Mouse (Mus musculus) urinary bladder, adult 2 months (tissue): ENCODE data around the gene Hist1h2bm. TPM values are rescaled to one million over a fixed set of nuclear protein-coding genes. Genes with fewer than 3 reads are reported as not detected.
"Not testable (repeated sequence)": the region's sequence is repeated elsewhere in the genome, so short reads cannot be mapped to it uniquely, and the experiment has no call there.

ENCODE experiments used
- DNase-seq: peaks from one replicate; pipeline ENCODE4 v3.0.0; 2022; ENCODE audit warnings: low spot score
- polyA plus RNA-seq: library from polyadenylated mRNA; depleted of rRNA; stranded (reverse); fragments of >200 nt; gene quantifications from 2 replicates; pipeline ENCODE4 v1.2.3, GENCODE M21; 2012; rRNA removed

Gene Hist1h2bm
- polyA plus RNA-seq: 0.25 TPM in 1 of 2 replicates, not detected in the other

DNA sequence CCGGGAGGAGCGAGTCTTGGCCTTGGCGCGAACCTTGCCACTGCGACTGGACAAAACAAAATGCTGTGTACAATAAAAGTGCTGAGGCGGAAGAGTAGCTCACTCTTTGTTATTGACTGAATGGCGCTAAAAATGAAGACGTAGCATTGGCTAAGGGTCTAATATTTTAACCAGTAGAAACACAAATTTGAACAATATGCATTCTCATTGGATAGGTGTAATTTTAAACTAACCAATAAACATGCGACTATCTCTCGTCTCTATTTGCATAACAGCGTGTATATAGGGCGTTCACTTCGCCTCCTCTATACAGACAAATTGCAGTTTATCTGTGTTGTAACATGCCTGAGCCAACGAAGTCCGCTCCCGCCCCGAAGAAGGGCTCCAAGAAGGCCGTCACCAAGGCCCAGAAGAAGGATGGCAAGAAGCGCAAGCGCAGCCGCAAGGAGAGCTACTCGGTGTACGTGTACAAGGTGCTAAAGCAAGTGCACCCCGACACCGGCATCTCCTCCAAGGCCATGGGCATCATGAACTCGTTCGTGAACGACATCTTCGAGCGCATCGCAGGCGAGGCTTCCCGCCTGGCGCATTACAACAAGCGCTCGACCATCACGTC is at the start of gene Hist1h2bm:
TSS of gene Hist1h2bm (plus strand) at position 288 of the 616 bp plus-strand sequence.
- not testable (repeated sequence) for DNase-seq

DNA sequence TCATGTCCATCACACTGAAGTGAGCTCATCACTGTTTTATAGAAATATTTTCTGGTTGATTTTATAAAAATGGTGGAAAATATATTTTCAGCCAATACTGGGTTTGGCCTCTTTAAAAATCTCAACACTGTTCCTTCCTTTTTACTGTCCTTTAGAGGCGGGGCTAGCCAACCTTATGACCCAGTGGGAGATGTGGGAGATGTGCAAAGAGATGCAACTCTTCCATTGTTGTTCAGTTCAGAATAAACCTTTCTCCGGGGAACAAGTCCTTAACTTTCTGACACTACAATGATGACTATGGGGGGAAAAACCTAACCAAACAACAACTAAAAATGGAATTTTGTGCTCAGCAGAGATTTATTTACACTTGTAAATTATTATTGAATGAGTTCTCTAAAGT is 44.5 kb upstream of the Hist1h2bm start, which contains the start of gene Olfr1360:
TSS of gene Olfr1360 (minus strand) at position 101 of the 400 bp plus-strand sequence.
- no peak for DNase-seq

DNA sequence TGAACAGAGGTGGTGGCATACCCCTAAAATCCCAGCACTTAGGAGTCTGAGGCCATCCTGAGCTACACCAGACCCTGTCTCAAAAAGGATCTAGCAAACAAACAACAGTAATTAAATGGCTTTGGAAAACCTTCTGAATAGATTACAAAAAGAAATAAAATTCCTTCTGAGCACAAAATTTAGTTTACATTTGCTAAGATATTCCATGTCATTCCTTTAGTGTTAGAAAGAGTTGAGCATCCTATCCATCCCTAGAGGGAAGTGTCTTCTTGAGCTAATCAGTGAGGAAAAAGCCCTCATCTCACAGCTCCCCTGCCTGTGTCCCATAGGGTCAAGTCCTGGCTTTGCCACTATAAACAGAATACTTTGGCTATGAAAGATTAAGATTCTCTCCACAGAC is 24.0 kb upstream of the Hist1h2bm start, which contains the start of gene Olfr1359:
TSS of gene Olfr1359 (plus strand) at position 301 of the 400 bp plus-strand sequence.
- no peak for DNase-seq

DNA sequence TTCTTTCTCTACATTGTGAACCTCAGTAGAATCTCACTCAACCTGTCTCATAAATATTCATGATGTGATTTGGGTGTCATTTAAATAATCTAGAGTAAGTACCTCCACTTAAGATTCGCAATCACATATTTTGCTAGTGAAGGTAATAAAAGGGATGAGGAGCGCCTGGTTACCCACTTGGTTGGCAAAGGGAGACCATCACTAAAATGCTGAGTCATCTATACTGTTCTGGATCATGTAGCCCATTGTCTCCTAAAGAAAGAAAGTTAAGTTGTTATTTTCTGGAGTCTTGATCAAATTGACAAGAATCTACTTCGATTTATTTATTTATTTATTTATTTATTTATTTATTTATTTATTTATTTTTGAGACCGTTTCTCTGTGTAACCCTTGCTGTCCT is 15.2 kb upstream of the Hist1h2bm start:
- DNase-seq: no peak

DNA sequence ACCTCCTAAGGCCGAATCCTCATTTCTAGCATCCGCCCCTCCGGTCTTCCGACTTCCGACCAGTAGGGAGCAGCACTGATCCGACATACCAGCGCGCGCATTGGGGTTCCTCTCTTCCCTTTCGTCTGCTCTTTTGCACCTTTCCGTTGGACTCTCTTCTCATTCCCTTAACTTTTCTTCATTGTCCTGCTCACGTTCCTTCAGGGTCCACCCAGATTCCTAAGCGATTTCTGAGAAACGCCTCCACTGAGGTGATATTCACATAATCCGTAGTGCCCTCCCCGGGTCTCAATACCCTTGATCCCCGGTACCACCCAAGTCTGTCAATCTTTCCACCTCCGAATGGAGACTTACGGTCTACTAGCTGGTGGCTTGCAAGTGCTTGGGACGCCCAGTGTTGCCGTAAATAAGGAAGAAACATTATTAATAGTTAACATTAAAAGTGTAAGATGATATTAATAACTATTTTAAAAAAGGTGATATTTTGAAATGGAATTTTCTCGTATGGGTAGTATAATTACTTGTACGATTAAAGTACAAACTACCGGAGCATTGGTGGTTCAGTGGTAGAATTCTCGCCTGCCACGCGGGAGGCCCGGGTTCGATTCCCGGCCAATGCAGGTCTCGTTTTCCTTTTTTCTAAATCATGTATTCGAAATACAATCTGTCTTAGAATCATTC is 11.7 kb upstream of the Hist1h2bm start:
- DNase-seq: peak; percentile 68

DNA sequence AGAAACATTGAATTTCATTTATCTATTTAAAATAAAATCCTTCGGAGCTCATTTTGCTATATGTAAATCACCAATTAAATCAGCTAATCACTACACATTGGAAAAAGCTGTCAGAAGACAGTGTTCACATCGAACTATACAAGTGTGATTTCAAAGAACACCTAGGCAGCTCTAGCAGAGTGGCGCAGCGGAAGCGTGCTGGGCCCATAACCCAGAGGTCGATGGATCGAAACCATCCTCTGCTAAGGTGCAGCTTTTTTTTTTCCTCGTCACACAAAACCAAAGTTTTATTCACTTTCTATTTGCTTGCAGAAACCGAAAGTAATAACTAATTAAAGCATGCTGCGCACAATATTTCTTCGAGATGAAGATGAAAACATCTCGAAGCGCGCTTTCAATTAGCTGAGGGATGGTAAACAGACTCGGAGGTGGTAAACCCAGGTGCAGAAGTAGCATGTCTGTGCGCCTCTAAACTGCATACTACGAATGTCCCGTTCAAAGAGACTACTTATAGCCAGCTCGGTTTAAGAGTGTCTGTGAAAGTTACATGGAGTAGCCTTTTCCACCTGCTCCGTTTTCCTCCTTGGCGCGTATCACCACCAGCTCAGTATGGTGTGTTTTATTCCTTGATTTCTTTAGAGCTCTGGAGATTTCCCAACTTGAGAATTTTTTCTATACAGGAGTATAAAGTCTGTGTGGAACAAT is 10.9 kb upstream of the Hist1h2bm start:
- peak; percentile 61 for DNase-seq

DNA sequence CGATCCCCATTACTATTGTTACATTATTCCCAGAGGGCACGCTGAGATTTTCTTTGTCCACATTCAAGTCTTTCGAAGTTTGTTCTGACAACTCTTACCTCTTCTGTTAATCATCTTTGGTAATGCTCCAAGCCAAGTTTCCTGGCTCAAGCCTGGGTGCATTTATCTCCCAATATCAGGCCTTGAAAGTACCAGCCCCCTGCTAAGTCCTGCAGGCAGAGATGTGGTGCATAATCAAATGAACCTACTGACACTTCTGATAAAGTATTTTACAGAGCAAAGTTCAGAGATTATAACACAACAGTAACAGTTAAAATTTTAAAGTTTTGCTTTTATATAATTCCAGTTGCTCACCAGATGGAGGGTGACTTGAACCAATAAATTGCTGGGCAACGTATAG is 10.1 kb upstream of the Hist1h2bm start:
- no peak for DNase-seq

DNA sequence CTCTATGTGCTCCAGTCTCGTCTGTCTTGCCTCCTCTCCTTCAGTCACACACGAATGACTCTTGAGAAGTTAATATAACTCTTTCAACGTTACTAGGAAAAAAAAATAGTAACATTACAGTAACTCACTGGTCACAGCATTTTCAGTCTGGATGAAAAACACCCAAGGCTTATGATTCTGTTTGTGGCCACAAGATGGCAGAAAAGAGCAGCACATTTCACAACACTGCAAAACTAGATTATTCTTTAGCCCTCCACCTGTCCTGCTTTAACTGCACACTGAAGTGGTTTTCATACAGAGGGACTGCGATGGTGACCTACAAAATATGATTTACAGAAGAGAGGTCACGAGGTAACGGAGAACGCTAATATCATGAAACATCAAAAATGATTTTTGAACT is 7.1 kb upstream of the Hist1h2bm start:
- no peak for DNase-seq

DNA sequence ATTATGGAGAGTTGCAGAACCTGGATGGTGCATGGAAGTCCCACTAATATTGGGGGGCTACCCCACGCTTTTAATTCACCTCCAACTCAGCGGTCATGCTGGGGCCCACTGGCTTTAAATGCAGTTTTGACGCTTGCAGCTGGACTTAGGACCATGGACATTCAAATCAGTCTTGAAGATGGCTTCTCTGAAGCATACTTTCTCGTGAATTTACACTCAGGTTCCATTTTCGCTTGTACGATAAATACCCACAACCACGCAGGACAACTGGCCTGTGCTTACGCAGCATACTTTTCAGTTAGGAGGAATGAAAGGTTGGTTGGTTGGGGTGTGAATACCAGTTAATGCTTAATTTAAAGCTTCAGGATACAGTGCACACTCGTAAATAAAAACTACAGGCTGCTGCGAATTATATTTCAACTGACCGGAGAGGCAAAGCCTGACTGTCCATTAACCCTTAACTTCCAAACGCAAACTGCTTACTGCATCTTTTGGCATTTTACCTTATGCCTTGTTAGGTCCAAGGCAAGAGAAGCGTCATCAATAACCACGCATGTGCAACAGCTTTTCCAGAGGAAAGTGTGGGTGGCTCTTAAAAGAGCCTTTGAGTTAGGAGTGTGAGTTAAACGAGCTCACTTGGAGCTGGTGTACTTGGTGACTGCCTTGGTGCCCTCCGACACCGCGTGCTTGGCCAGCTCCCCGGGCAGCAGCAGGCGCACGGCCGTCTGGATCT is 6.5 kb upstream of the Hist1h2bm start:
- no peak for DNase-seq

DNA sequence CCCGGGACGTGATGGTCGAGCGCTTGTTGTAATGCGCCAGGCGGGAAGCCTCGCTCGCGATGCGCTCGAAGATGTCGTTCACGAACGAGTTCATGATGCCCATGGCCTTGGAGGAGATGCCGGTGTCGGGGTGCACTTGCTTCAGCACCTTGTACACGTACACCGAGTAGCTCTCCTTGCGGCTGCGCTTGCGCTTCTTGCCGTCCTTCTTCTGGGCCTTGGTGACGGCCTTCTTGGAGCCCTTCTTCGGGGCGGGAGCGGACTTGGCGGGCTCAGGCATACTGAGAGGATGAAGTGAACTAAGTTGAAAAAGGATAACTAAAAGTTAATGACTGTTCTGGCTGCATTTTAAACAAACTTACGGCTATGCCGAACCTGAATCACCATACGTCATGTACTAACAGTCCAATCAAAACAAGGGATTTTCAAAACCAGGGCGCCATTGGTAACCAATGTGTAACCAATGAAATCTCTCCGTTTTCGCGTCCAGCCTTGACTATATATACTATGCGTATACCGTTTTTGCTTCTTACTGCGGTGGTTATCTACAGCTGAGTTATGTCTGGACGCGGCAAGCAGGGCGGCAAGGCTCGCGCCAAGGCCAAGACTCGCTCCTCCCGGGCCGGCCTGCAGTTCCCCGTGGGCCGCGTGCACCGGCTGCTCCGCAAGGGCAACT is 5.8 kb upstream of the Hist1h2bm start, which contains the start of the genes Hist1h2bl and Hist1h2ai:
TSS of gene Hist1h2bl (minus strand) at position 280 of the 676 bp plus-strand sequence.
TSS of gene Hist1h2ai (plus strand) at position 559 of the 676 bp plus-strand sequence.
- peak; percentile 52 for DNase-seq

DNA sequence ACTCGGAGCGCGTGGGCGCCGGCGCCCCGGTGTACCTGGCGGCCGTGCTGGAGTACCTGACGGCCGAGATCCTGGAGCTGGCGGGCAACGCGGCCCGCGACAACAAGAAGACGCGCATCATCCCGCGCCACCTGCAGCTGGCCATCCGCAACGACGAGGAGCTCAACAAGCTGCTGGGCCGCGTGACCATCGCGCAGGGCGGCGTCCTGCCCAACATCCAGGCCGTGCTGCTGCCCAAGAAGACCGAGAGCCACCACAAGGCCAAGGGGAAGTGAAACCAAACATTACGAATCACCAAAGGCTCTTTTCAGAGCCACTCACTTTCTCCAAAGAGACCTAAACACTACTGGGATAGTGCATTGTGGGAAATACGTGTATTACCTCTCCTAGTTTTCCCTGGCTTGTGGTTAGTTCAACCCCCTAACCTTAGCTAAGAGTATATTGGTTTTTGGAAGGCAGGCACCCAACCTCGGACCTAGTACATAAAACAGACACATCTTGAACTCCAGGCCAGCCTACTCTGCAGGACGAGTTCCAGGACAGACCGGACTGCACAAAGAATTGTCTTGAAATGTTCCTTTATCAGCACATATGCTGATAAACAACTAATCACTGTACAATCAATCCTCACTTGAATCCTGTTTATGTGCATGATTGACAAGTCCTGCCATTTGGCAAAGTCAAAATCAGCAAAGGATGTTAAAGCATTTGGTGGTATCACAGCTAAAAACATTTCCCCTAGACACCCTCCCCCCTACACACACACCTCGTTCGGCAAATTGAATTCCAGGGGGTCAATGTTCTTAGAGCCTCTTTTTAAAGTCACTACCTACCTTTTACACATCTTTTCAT is 5.1 kb upstream of the Hist1h2bm start:
- not testable (repeated sequence) for DNase-seq

DNA sequence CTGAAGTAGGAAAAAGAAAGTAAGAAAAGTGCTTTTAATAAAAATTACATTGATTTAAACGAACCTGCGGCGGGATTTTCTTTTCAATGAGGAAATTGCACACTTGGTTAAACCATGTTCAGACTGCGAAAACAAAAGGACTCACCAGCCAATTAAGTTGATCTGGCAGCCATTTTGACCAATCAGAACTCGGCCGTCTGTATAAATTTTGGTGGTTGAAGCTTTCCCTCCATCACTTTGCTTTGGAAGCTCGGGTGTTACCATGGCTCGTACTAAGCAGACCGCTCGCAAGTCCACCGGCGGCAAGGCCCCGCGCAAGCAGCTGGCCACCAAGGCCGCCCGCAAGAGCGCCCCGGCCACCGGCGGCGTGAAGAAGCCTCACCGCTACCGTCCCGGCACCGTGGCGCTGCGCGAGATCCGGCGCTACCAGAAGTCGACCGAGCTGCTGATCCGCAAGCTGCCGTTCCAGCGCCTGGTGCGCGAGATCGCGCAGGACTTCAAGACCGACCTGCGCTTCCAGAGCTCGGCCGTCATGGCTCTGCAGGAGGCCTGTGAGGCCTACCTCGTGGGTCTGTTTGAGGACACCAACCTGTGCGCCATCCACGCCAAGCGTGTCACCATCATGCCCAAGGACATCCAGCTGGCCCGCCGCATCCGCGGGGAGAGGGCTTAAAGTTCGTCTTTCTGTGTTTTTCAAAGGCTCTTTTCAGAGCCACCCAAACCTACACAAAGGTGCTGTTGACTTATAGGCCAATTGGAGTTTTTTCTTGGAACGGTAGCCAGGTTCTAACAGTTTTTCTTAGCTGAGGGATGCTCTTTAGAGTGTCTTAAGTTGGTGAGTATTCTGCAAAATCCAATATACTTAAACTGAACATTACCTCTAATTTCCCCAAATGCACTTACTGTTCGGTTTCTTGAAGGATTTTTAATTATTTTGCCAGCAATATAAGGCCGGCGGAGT is 4.2 kb upstream of the Hist1h2bm start, which contains the start of gene Hist1h3h:
TSS of gene Hist1h3h (plus strand) at position 263 of the 961 bp plus-strand sequence.
- DNase-seq: not testable (repeated sequence)

DNA sequence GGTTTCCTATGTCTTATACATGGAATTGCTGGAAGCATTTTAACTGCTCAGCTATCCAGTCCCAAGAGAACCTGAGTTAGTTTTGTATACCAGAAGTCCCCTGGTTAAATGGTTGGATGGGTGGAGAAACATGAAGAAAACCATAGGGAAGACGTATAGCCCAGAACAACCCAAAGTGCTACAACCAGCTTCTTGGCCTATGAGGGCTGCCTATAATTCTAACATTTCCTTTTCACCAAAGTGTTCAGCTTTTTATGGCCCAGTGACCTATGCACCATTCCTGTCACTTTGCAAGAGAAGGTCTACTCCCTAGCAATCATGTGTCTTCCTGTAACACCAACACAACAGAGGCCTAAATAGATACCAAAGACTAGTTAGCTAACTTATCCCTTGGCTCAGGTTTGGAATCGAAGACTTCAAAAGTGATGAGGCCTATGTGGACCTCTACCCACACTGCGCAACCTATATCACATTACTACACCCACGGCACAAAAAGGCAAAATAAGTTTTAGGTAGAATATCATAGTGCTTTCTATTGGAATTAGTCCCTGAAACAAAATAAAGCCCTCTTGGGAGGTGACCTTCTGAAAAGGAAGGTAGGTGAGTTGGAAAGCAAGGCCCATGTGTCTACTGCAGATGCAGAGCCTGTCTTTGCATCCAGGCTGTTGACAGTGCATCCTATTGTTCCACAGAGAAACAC is 3.3 kb upstream of the Hist1h2bm start:
- no peak for DNase-seq

DNA sequence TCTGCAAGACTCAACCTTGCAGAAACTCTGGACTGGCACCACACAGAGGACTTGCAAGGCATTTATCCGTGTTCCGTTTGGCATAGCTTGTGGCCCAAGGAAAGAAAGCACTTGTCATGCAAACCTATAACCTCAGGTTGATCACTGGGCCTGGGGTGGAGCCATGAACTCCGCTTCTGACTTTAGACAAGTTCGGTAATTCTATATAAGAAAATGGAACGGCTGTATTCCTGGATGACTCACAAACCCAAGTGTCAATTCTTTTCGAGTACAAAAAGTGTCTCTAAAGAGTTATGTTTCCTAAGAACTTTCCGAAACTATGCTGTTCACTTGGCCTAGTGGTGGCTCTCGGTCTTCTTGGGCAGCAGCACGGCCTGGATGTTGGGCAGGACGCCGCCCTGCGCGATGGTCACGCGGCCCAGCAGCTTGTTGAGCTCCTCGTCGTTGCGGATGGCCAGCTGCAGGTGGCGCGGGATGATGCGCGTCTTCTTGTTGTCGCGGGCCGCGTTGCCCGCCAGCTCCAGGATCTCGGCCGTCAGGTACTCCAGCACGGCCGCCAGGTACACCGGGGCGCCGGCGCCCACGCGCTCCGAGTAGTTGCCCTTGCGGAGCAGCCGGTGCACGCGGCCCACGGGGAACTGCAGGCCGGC is 612 bp upstream of the Hist1h2bm start:
- DNase-seq: not testable (repeated sequence)

DNA sequence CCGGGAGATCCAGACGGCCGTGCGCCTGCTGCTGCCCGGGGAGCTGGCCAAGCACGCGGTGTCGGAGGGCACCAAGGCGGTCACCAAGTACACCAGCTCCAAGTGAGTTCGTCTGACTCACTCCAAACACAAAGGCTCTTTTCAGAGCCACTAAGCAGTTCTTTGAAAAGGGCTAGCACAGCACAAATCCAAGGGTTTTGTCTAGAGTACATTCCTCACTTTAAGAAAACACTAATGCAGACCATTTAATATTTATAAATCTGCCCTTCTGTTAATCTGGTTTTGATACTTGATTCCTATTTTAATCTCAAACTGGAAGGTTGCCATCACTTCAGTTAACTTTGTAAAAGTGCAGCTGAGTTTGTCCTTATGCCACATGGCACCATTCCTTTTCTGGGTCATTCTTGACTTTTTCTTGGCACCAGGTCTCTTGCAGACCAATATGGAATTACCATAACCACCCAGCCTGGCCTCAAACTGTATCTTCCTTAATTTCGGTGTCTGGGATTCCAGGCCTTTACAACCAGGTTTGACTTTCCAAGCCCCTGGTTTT is 605 bp downstream of the Hist1h2bm start:
- no peak for DNase-seq

DNA sequence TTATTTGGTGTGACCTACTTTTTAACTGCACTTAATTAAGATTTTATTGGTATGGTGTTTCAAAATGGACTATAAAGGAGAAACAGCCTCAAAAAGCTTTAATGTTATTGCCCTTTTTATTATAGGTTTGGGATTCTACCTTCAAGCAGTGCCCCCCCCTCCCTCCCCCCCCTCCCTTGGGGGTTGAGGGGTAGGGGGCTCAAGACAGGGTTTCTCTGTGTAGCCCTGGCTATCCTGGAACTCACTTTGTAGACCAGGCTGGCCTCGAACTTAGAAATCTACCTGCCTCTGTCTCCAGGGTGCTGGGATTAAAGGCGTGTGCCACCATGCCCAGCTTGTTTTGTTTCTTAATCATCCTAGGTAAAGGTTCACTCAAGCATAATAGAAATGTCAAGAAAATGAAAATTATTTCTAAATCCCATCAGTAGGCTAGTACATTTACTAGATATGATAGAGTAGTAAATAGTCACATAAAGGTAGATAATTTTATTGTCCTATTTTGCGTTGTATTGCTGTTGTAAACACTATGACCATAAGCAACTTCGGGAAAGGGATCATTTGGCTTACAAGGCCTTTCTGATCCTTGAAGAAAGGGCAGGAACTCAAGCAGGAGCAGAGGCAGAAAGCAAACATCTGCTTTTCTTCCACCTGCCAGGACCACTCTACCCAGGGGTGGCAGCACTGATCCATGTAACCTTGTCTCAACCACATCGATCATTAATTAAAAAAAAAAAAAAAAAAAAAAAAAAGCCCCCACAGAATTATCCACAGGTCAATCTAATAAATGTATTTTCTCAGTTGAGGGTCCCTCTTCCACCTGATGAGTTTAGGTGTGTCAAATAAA is 1.4 kb downstream of the Hist1h2bm start:
- DNase-seq: no peak
